Mouse (Mus musculus): Measurements from ENCODE around the gene Nkd2.

- TF ChIP-seq CTCF (IDR thresholded peaks at IDR 0.05) (no peak), EP300 (IDR thresholded peaks at IDR 0.05) (no peak)
These were observed 10.9 kb downstream of the Nkd2 start for GRCm38 (mm10) chr13:73836491-73836890.

All from lung, postnatal 0 days (tissue).